Mouse (Mus musculus) thymus, postnatal 10 days (tissue): Measurements from ENCODE around the gene Tgfbr2.
A peak's percentile ranks its signal among the peaks of the same experiment; 100 is the strongest.

Experiments used
- DNase-seq, 2 experiments: peaks; one replicate each; pipeline ENCODE4 v3.0.0; 2021; ENCODE audit warnings: low spot score in 2 of 2

Tgfbr2 gene

DNA sequence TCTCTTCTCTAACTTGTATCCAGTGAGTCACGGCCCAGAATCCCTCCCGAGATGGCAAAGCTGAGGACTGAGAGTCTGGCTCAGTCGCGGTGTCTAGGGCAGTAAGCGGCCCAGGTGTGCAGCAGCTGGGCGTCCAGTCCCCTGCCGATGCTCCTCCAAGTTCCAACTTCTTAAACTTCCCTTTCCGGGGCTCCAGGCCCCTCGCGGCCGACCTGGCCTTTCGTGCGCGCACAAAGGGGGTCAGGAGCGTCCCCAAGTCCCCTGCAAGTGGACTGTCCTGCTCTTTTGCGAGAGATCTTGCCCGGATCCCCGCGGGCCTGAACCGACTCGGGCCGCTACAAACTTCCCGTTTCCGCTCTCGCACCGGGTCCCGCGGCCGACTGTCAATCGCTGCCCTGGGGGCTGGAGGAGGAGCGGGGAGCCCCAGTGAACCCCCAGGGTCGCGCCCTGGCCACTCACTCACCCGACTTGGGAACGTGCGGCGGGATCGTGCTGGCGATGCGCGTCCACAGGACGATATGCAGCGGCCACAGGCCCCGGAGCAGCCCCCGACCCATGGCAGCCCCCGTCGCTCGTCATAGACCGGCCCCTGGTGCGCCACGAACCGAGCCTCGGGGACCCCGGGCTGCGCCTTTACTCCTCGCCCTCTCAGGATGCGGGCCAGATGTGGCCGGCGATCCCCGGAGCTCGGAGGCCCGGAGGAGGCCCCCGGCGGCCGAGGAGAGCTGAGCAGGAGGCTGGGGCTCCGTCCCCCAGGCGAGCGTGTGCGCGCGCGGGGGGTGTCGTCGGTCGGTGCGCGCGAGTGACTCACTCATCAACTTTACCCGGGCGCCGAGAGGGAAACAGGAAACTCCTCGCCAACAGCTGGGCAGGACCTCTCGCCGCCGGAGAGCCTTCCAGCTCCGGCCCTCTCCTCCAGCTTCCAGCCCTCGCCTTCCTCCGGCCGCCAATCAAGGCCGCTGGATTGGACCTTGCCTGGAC, at the start of gene Tgfbr2:
Gene Tgfbr2, minus strand, starts transcription at position 880 of the 981 bp plus-strand sequence.
- peak; percentile 76 to 84 for DNase-seq

- DNase-seq, result no peak
These were observed 48.2 kb upstream of the Tgfbr2 start for GRCm38 (mm10) chr9:116223368-116223767.

- no peak for DNase-seq
These were observed 47.5 kb upstream of the Tgfbr2 start for GRCm38 (mm10) chr9:116222643-116223042.

GRCm38 (mm10) chr9:116222000-116222399, 46.8 kb upstream of the Tgfbr2 start:
- no peak for DNase-seq

DNA sequence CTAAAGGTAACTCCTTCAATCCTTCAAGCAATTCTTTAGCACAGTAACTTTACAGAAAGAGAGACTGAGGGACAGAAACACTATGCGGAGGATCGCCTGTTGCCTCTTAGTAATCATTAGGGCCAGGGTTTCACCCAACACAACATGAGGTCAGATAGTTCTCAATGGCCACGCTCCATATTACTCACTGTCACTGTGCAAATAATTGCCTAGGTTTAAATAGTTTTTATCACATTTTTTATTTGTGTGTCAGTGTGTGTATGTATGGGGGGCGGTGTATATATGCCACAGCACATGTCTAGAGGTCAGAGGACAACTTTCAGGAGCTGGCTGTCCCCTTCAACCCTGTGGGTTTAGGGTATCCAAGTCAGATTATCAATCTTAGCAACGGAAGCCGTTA, 46.4 kb upstream of the Tgfbr2 start:
- DNase-seq, result no peak

GRCm38 (mm10) chr9:116220616-116221015, 45.5 kb upstream of the Tgfbr2 start:
- DNase-seq, result no peak

DNA sequence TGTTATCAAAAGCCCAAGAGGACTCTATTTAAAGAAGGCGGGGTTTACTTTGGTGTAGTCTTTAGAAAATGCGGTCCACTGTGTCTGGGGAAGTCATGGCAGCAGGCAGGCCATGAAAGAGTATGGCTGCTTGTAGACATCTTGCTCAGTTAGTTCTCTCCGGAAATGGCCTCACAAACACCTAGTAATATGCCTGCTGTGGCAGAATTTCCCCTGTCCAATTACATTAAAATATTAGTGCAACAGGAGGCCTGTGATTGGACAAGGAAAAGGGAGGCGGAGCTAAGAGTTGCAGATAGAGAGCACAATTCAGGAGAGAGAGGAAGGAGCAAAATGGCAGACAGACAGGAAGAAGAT, 45.0 kb upstream of the Tgfbr2 start:
- no peak for DNase-seq

- no peak for DNase-seq
These were observed 44.3 kb upstream of the Tgfbr2 start for GRCm38 (mm10) chr9:116219234-116220158.

DNA sequence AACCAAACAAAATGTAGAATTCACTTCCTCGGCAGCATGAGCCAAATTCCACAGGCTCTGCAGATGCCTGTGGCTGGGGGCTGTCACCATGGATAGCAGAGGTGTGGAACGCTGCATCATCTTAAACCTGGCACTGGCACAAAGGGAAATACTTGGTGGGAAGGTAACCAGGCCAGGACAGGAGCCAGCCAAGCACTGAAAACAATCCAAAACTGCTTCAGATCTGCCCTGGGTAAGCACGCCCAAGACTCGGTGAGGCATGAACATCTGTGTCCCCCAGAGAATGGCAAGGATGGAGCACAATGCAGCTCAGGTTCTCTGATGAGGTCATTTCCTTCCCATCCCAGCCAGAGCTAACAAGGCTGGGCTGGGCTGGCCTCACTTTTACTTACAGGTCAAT, 43.6 kb upstream of the Tgfbr2 start:
- DNase-seq, result peak; percentile 28 to 44

DNA sequence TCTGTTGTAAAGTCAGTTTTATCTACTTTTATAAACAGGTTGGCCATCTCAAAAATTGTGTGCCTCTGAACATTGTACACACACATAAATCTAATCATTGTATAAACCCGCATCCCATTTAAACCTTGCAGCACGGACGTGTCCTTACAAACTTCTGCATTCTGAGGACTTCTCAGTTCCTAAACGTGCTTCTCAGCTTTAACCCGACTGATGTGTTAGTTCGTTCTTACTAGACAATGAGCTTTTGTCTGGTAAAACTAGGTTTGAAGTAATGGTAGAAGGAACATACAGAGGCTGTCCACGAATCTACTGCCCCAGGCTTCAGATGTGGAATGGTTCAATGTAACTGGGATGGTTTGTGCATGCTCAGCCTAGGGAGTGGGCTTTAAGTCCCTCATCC, 41.9 kb upstream of the Tgfbr2 start:
- DNase-seq, result no peak

- DNase-seq, result no peak
These were observed 41.5 kb upstream of the Tgfbr2 start for GRCm38 (mm10) chr9:116216677-116217076.

- peak; percentile 46 to 56 for DNase-seq
These were observed 39.1 kb upstream of the Tgfbr2 start for GRCm38 (mm10) chr9:116214296-116214695.

DNA sequence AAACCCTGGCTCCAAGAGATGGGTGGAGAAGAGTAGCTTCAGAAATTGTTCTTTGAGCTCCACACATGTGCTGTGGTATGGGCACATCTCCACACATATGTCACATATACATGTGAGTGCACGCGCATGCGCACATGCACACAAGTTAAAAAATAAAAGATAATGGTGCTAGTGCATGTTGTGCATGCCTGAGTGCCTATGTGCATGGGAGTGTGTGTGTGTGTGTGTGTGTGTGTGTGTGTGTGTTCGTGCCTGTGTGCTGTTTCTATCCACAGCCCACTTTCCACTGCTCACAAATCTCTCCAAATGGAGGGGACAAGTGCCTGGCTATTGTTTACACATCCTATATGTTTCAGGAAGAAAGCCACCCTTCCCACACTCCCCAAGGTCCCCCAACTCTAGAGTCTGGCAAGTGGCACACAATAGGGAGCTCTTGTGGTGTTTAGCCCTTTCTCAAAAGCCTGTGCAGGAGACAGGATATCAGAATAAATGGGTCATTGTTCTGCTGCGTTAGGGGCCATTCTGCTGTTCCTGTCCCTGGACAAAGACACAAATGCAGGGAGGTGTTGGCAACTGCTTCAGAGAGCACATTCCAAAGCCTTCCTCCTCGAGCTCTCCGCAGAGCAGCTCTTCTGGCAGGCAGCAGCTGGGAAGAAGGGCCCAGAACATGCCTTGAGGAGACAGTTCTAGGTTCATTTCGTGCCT, 37.9 kb upstream of the Tgfbr2 start:
- no peak for DNase-seq

DNA sequence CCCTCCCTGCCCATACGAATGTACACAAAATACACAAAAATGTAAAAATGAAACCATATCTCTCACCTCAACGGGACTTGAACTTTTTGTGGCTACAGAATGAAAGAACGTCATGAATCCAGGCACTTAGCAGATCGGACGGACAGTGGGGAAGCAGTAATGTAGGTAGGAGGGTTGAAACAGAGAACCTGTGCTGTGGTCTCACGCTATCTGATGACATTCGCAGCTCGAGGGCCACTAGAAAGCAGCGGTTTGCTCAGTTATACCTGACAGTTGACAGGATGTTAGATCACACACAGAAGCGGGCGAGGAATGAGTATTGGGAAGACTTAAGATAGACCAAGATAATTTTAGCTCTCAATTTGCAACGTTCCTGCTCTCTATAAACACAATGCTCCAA, 36.9 kb upstream of the Tgfbr2 start:
- DNase-seq, result no peak

- DNase-seq, result no peak
These were observed 33.2 kb upstream of the Tgfbr2 start for GRCm38 (mm10) chr9:116208169-116208904.

- DNase-seq, result no peak
These were observed 31.7 kb upstream of the Tgfbr2 start for GRCm38 (mm10) chr9:116206901-116207300.

DNA sequence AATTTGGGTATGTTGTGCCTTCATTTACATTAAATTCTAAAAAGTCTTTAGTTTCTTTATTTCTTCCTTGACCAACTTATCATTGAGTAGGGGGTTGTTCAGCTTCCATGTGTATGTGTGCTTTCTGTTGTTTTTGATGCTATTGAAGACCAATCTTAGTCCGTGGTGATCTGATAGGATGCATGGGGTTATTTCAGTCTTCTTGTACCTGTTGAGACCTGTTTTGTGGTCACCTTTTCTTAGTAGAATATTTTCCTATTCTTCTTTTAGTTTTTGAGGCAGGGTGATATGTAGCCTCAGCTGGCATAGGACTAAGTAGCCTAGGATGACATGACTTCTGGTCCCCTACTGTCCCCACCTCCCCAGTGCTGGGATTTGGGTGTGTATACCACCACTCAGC, 28.5 kb upstream of the Tgfbr2 start:
- DNase-seq, result no peak

- no peak for DNase-seq
These were observed 24.0 kb upstream of the Tgfbr2 start for GRCm38 (mm10) chr9:116199127-116199526.

- no peak for DNase-seq
These were observed 23.3 kb upstream of the Tgfbr2 start for GRCm38 (mm10) chr9:116198488-116198887.

DNA sequence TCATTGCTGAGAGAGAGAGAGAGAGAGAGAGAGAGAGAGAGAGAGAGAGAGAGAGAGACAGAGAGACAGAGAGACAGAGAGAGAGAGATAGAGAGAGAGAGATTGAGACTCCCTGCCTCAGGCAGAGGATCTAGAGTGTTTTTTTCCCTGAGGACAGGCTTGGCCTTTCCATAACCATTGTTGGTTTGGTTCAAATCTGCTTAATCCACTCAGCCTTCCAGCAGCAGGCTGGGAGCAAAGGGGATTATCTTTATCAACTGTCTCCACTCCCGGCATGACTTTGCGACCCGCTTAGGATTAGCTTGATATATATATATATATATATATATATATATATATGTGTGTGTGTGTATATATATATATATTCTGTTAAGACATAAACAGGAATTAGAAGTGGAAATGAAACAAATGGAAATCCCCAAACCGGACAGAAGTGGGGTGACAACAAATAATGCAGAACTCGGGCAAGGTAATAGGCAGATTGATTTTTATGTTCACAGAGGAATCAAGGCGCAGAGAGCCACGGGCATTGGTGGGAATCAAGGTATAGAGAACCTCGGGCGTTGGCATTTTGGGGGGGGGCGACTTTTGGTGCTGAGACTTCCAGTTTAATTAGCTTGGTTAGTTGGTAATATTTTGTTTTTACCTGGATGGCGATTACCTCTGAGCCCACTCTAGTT, 22.5 kb upstream of the Tgfbr2 start:
- DNase-seq, result no peak
